Mouse (Mus musculus) thymus, postnatal 0 days (tissue): ENCODE measurements around the gene Atcay. TPM values are rescaled to one million over a fixed set of nuclear protein-coding genes. Genes with fewer than 3 reads are reported as not detected.

Experiments used
- microRNA-seq: library from miRNA; unstranded; fragments of <30 nt; microRNA quantifications from one replicate; pipeline ENCODE4, GENCODE M21; 2016; ENCODE audit warnings: borderline number of aligned reads
- polyA plus RNA-seq: library from polyadenylated mRNA; unstranded; fragments of >200 nt; fragmentation: Nextera tagmentation; extraction: Ambion mirVana; gene quantifications from 2 replicates; pipeline ENCODE4 v1.2.1, GENCODE M21; 2015

Gene Atcay
- polyA plus RNA-seq, 1 experiment from 2014 or later = 0.70 TPM

Small RNA genes within 50 kb of the gene (microRNA-seq; reads per million reads assigned to microRNA genes)
- gene Mir3057 = 2.5 reads per million

Other genes starting within 250 kb of the Atcay start
- 1.5 and 1.8 TPM in 2 replicates for gene Gng7, start 215.9 kb downstream of the Atcay start, polyA plus RNA-seq
- 0.04 TPM in 1 of 2 replicates, not detected in the other for gene Diras1, start 205.2 kb downstream of the Atcay start, polyA plus RNA-seq
- gene Slc39a3, start 193.4 kb downstream of the Atcay start, polyA plus RNA-seq = 16.0 and 16.8 TPM in 2 replicates
- gene Sgta, start 170.7 kb downstream of the Atcay start, polyA plus RNA-seq = 120 and 127 TPM in 2 replicates
- 20.1 and 25.8 TPM in 2 replicates for gene Thop1, start 160.8 kb downstream of the Atcay start, polyA plus RNA-seq
- 0.24 and 0.53 TPM in 2 replicates for gene Creb3l3, start 132.0 kb downstream of the Atcay start, polyA plus RNA-seq
- 142 and 150 TPM in 2 replicates for gene Map2k2, start 124.9 kb downstream of the Atcay start, polyA plus RNA-seq
- gene Zbtb7a, start 95.6 kb downstream of the Atcay start, polyA plus RNA-seq = 34.5 and 44.9 TPM in 2 replicates
- gene Pias4, start 62.9 kb downstream of the Atcay start, polyA plus RNA-seq = 37.3 and 39.0 TPM in 2 replicates
- gene Eef2, start 54.2 kb downstream of the Atcay start, polyA plus RNA-seq = 612 and 638 TPM in 2 replicates
- 47.8 and 54.1 TPM in 2 replicates for gene Dapk3, start 47.8 kb downstream of the Atcay start, polyA plus RNA-seq
- not detected in 2 replicates for gene 4930442H23Rik, start 47.0 kb downstream of the Atcay start, polyA plus RNA-seq
- gene Nmrk2, start 28.8 kb downstream of the Atcay start, polyA plus RNA-seq = 0.08 TPM in 1 of 2 replicates, not detected in the other
- 0.81 and 1.7 TPM in 2 replicates for gene Zfr2, start 2.3 kb upstream of the Atcay start, polyA plus RNA-seq
- 17.7 and 19.3 TPM in 2 replicates for gene Matk, start 22.1 kb upstream of the Atcay start, polyA plus RNA-seq
- 216 and 225 TPM in 2 replicates for gene Mrpl54, start 36.1 kb upstream of the Atcay start, polyA plus RNA-seq
- 34.8 and 38.7 TPM in 2 replicates for gene Apba3, start 36.1 kb upstream of the Atcay start, polyA plus RNA-seq
- gene Tjp3, start 60.7 kb upstream of the Atcay start, polyA plus RNA-seq = 7.8 and 9.3 TPM in 2 replicates
- gene Pip5k1c, start 62.1 kb upstream of the Atcay start, polyA plus RNA-seq = 36.9 and 38.6 TPM in 2 replicates
- 41.3 and 45.8 TPM in 2 replicates for gene Cactin, start 90.3 kb upstream of the Atcay start, polyA plus RNA-seq
- gene Tbxa2r, start 97.9 kb upstream of the Atcay start, polyA plus RNA-seq = 97.5 and 103 TPM in 2 replicates
- 0.14 and 0.16 TPM in 2 replicates for gene Gipc3, start 112.4 kb upstream of the Atcay start, polyA plus RNA-seq
- gene Hmg20b, start 119.6 kb upstream of the Atcay start, polyA plus RNA-seq = 88.5 and 100 TPM in 2 replicates
- gene Mfsd12, start 126.7 kb upstream of the Atcay start, polyA plus RNA-seq = 36.3 and 38.1 TPM in 2 replicates
- gene 4930404N11Rik, start 135.0 kb upstream of the Atcay start, polyA plus RNA-seq = 1.7 and 3.0 TPM in 2 replicates
- 87.1 and 96.9 TPM in 2 replicates for gene Fzr1, start 147.7 kb upstream of the Atcay start, polyA plus RNA-seq
- 71.3 and 78.7 TPM in 2 replicates for gene Dohh, start 153.6 kb upstream of the Atcay start, polyA plus RNA-seq
- gene Gm48551, start 153.6 kb upstream of the Atcay start, polyA plus RNA-seq = 2.3 TPM in 2 replicates
- 0.72 and 1.5 TPM in 2 replicates for gene Gm48552, start 158.2 kb upstream of the Atcay start, polyA plus RNA-seq
- 12.5 and 14.0 TPM in 2 replicates for gene Smim24, start 162.2 kb upstream of the Atcay start, polyA plus RNA-seq
- gene Nfic, start 224.8 kb upstream of the Atcay start, polyA plus RNA-seq = 21.5 and 21.9 TPM in 2 replicates